Mouse (Mus musculus) cortical plate, adult 2 months (tissue): ENCODE data around the gene Bex2.

Source experiments
- CTCF ChIP-seq: fragments of 200-500 bp; IDR thresholded peaks from 2 replicates; pipeline ENCODE4 v1.5.1; 2011; ENCODE audit warnings: mild to moderate bottlenecking, control low read depth, low read length; ENCODE audit not compliant: insufficient read depth; ENCODE audit errors: extremely low read depth
- POLR2A ChIP-seq: fragments of 200-500 bp; IDR thresholded peaks from 2 replicates; pipeline ENCODE4 v1.6.1; 2011; ENCODE audit warnings: mild to moderate bottlenecking, low read length, control low read depth; ENCODE audit not compliant: insufficient read depth; ENCODE audit errors: extremely low read depth

- TF ChIP-seq POLR2A, result no peak
- no peak for TF ChIP-seq CTCF
These were observed 37.7 kb downstream of the Bex2 start for GRCm38 (mm10) chrX:136030331-136030730.
